Mouse (Mus musculus): ENCODE results near the gene Col6a6.

Col6a6 gene

DNA sequence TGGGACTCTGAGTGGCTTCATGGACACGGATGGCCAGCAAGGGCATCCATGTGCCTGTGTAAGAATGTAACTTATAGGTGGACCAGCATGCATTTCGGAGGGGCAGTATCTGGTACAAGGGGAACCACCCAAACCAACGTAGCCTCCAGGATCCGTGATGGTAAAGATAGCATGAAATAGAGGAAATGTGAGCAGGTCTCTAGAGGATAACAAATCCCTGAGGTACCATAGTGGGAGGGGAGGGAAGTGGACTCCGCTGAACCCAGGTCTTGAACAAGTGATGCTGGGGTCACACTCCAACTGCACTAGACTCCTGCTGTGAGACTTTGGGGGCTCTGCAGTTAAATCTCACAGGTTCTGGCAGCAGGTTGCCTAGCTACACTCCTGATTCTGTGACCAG, 27.7 kb downstream of the Col6a6 start:
- DNase-seq = no peak

DNA sequence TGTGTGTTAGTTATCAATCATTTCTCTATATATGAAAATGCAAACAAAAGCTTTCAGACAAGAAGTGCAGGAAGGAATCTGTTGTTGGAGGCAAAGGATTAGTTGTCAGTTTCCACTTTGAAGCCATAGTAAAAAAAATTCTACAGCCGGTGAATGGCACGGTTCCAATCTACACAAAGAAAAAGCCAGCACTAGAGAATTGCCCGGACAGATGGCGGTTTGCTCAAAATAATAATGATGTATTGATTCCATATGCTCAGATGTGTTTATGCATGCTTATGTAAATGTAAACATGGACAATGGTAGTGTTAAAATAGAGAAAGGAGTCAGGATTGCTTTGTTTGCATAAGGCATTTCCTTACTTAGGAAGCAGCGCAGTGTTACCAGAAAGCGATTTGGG, 31.8 kb downstream of the Col6a6 start:
- DNase-seq = no peak

DNA sequence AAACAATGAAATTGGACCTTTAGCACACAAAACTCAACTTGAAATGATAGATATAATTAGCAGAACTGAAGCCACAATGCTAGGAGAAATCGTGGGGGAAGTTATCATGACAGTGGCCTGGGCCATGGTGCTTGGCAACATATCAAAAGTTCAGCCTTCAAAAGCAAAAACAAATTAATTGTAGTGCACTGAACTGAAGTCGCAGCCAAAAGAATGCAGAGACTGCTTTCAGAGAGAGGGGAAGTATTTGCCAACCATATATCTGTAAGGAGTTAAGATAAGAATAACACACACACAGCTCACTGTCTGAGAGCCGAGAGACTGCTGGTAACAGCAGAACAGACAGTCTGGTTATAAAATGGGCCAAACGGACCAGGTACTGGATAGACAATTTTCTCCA, 33.0 kb downstream of the Col6a6 start:
- DNase-seq = no peak

DNA sequence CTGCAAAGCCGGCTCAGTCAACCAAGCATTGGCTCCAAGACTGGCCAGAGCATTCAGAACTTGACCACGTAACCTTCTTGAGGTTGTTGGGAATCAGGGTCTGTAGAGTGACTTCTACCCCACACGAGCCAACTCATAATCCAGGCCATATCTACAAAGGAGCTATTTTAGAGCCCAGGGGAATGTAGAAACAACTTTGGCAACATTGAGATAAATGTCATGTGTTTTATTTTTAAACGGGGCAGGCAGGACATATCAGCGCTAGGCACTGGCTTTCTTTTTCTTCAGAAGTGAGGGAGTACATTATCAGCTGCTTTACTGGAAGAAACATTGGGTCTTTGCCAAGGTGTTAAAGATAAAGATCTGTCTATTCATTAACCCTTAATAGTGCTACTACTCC, 36.1 kb downstream of the Col6a6 start:
- DNase-seq = no peak

DNA sequence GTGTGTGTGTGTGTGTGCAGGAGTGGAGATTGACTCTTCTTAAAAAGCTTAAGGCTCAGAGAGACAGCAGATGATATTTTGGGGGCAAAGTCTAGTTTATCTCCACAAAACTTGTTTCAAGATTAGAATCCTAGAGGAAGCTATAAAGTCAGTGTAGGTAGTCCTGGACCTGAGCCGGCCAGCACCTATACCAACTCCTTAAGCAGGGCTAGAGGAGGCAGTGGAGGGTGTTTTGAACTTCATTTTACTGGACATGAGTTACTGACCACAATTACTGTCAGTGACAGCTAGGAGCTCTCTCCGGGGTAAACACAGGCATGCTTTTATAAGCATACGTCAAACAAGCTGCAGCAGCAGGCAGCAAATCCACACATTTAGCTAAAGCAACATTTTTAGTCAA, 39.8 kb downstream of the Col6a6 start:
- no peak for DNase-seq

DNA sequence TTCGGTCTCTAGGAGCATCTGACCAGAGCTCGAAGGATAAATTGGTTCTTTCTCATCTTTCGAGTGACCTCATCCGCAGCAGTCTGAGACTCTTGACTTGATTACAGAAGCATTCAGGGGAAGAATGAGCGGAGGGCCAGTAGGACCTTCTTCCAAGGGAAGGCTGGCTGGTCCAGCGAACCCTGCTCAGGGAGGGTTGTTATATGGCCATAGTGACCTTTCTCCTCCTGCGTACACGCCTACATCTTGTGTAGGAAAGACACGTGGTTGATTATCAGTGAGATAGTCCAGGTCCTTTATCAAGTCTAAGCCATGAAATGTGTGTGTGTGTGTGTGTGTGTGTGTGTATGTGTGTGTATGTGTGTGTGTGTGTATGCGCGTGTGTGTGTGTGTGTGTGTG, 40.2 kb downstream of the Col6a6 start:
- DNase-seq = no peak

DNA sequence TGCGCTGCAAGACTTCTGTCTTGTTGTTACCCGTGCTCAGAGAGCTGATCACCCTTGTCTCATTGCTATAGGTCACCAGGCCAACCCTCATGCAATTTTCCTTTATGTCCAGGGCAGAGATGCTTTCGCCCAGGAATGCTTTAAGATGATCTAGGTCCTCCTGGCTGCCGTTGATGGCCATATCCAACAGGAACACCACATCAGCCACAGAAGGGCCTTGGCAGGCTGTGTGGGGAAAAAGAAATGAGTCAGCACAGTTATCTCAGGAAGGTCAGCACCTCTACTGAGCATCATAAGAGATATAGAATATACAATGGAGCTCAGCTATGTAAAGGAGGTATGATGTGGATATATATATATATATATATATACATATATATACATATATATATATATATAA, 43.9 kb downstream of the Col6a6 start:
- no peak for DNase-seq

DNA sequence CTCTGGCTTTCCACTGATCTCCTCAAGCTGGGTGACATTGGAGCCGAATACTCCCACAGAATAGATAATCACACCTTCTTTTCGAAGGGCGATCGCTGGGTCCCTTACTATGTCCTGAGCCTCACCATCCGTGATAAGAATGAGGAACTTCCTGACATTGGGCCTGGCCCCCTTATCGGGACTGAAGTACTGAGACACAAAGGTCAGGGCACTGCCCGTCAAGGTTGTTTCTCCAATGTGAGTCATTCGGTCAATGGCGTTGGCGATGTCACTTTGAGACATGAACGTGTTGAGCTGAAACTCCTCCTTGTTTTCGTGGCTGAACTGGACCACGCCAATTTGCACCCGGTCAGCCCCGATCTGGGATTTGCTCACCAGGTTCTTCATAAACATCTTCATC, 47.3 kb downstream of the Col6a6 start:
- no peak for DNase-seq

DNA sequence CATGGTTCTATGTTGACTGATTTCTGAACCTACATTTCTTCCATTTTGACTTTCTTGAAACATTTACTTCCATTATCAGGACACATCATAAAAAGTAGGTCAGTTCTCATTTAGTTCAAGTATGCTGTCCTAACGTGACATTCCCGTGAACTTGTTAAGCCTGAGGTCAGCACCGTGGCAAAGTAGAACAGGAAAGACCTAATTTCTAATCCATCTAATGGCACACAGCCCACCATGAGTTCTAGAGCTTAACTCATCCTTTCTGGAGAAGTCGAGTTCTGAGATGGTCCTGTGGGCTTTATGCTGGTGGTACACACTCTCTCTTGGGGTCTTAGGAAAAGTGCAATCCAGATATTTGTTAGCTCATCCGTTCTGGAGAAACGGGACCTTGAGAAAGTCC, 49.2 kb downstream of the Col6a6 start:
- DNase-seq = no peak

DNA sequence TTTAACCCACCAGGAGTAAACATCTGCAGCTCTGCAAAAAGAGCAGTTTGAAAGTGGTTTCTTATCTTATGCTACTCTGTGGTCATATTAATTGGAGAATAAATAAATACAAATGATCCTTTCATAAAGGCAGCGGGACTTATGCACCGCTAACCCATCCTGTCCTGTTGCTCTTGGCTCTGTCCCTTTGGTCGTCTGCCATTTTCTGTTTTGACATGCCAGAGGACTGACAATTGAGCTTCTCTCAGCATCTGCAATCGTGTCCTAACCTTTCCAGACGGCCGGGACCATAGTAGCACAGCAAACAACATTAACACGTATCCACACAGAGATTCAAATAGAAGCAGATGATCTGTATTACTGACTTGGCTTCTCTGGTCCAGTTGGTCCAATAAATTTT, 53.1 kb downstream of the Col6a6 start:
- DNase-seq = no peak

DNA sequence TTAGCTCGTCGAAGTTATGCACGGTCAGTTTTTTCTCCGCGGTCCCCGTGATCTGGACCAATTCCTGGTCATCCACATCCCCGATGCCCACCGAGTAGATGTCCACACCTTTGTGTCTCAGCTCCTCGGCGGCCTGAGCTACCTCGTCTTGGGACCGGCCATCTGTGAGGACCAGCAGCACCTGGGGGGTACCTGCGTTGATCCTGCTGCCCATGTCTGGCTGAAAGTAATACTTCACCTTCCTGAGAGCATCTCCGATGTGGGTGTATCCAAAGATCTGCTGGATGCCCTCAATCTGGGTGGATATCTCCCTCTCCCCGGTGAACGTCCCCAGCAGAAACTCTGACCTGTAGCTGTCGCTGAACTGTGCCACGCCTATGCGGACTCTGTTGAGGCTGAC, 53.6 kb downstream of the Col6a6 start:
- no peak for DNase-seq

DNA sequence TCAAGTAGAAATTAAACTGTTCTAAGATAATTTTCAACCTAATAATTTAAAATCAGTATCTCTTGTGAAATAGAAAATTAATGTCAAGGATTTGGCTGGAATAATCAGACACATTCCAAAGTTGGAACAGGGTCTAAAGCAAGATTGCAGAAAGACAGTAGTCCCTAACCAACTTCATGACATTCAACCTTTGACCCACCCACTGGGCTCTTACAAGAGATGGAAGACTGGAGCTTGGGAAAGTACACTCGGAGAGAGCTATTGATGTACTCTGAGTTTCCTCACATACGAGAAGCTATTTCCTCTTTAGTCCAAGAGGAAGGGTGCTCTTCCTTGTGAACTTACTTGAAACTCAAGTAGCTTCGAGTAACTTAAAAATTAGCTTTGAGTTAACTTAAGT, 56.6 kb downstream of the Col6a6 start:
- no peak for DNase-seq

DNA sequence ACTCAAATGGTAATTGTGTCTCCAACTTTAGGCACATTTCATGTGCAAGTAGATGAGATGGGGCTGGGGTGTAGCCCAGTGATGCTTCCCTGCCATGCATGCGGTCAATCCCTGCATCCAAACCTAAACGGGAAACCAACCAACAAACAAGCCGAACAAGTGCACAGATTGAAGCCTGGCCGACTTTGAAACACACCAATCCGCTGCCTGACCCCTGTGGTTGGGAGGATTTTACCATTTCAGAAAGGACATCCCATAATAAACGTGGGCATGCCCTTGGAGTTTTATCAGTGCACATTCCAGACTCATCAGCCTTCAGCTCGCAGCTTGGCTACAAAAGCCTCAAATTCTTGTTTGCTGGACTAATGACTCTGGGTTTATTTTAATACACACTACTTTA, 57.3 kb downstream of the Col6a6 start:
- DNase-seq = no peak

DNA sequence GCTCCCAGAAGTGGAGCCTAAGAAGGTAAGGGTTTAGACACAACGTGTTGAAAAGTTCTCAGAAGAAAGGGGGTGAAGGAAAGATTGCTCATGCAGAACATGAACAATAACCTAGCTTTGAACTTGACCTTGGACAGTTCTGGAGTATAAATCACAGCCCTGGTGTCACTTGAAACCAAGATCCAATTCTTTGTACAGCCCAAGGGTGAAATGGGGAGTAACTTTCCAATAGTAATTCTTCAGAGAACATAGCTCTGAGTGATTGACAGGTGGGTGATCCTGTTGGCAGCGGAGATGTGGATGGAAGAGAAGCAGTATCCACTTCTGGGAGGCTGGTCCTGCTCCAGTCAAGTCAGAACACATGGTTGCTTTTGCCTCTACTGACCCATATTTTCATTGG, 62.1 kb downstream of the Col6a6 start:
- no peak for DNase-seq

DNA sequence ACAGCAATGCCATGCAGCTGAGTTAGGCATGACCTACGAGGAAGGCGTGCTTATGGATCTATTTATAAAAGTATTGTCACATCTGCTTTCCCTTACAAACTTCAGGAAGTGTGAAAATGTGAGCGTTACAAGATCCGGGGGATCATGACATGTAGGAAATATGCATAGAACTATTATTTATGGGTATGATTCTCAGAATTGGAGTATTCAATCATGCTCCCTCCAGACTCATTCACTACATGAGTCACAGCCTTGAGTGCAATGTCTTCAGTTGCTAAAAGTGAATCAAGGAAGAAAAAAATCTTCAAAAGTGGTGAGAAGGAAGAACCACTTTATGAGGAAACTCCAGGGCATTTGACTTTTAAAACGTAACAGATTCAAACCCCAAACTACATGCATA, 63.3 kb downstream of the Col6a6 start:
- no peak for DNase-seq

DNA sequence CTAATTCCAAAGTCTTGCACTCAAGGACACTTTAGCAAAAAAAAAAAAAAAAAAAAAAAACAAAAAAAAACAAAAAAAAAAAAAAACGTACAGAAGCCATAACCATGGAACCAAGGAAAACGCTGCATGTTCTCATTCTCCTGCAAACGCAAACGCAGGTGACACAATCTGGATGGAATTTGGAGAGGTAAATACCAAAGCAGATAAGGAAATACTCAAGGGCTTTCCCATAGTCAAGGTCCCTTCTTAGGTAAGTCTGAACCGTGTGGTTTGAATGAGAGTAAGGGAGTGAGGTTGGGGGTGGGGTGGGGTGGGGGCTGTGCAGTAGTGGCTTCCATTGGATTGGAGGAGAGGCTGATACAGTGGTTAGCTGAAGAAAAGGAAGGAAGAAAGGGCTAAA, 63.8 kb downstream of the Col6a6 start:
- DNase-seq = no peak

DNA sequence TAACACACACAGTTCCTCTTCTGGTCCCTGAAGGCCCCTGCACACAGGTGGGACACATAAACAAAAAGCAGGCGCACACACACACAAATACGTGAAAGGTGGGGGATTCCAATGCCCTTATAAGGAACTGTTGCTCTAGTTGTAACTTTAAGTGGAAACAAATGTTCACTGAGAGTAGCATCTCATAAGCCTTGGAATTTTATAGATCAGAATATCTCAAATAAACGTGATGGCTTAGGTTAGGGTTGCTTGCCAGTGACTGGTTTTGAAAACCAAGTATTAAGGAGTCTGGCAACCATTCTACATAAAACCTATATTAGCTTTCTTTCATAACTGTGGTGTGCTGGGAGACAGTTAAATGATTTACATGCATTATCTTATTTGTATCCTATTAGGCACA, 64.3 kb downstream of the Col6a6 start:
- no peak for DNase-seq

DNA sequence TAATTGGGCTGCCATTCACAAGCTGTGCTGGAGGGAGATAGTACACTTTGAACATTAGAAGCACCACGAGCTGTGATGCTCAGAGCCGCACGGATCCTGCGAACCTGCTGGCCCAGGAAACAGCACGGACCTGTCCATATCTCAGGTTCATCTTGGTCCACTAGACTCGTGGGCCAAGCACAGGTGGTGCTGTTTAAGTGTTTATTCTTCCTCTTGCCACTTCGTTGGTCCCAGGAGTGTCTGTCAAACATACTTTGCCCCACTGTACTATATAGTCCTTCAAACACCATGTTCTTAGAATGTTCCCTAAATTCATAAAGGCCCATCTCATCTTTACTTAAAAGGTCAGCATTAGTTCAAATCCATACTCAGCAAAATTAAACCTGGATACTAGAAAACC, 65.7 kb downstream of the Col6a6 start:
- DNase-seq = no peak

DNA sequence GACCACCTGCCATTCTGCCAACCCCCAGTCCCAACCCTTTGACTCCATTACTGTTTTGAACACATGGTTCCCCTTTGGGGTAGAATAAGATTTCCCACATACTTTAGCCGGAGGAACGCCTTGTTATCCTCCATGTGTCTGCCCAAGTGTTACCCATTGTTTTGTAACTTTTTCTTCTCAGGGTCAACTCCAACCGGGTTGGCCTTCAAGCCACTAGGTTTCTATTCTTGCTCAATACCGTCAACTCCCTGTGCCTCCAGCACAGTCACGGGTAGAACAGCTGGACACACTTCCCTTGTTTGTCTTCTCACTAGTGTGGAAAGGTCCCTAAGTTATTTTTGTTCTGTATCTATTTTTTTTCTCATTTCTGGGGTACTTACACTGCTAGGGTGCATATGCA, 69.1 kb downstream of the Col6a6 start:
- no peak for DNase-seq

DNA sequence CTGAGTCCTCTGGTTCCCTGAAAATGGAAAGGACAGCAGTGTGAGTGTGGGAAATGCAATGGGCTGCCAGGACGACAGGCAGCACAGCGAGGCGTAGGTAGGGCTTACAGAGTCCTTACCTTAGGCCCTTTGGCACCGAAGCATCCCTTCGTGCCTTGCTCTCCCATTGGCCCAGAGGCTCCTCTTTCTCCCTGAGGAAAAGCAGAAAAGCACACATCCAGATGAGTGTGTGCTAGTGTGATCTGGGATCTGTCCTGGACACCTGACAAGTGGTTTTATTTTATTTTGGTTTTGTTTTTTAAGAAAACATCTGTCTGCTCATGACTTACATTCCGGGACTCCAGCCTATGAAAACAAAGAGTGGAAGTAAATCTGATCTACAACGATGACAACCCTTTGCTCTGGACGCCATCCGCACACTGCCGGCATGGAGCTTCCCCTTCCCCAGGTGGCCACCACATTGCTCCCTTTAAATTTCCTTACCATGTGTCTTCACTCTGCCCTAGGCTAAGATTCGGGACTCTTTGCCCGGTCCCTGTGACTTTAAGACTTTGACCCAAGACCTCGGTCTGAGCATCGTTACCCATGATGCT, 69.7 kb downstream of the Col6a6 start:
- no peak for DNase-seq

DNA sequence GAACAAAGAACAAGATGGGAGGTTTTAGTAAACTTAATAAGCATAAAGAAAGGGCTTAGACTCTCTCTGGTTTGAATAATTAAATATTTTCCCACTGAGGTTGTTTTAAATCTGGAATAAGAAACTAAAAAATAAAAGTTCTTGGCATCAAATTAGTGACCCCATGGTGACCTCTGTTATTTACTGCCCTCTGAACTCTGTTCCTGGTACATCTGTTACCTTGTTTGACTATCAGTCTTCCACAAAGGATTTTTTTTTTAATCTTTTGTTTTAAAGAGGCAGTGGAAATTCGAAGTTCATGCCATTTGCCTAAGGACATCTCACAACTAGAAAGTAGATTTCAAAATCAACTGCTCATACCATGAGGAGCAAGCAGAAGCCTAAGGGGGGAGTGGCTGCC, 73.7 kb downstream of the Col6a6 start:
- DNase-seq = no peak

DNA sequence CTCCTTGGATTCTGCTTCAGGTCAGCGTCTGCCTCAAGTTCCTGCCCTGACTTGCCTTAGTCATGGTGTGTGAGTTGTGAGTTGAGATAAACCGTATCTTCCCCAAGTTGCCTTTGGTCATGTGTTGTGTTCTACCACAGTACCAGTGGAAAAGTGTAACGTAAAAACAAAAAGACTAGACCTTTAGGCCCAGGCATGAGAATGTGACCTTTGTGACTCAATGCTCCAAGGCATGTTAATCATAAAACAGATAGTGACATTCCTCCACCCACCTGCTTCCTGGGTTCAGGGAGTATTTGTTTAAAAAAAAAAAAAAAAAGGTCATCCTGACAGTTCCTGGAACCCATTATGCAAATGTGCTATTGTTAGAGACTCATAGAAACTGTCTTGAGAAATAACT, 82.1 kb downstream of the Col6a6 start:
- no peak for DNase-seq

DNA sequence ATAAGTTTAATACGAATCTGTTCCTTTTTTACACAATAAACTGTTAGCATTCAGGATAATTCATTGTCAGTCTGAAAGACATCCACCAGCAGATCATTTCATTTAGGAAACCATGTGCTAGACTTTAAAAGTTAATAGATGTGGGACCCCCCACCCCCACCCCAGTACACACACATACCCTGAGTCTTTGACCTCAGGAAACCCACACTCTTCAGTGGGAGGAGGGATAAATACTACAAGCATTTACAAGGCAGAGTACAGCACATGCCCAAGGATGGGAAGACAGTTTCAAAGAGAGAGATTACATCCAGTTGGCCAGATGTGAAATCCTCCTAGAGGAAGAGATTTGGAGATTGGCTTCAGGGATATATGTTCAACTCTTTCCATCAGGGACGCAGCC, 87.5 kb downstream of the Col6a6 start:
- DNase-seq = no peak

DNA sequence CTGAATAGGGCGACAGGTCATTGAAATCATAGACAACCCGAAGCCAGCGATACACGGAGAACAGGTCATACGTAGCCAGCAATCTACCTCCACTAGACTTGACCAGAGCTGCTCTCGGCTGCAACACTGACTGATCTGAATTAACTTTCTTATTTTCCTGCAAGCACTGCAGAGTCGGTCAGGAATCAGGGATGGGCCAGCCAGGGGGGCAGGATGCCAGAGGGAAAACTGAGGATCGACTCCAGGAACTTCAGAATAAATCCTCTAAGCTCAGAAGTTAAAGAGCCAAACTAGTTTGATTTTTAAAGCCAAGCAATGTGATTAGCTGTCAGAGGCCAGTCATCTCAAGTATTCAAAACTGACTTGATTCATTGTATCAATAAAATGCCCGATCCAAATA, 88.5 kb downstream of the Col6a6 start:
- no peak for DNase-seq

DNA sequence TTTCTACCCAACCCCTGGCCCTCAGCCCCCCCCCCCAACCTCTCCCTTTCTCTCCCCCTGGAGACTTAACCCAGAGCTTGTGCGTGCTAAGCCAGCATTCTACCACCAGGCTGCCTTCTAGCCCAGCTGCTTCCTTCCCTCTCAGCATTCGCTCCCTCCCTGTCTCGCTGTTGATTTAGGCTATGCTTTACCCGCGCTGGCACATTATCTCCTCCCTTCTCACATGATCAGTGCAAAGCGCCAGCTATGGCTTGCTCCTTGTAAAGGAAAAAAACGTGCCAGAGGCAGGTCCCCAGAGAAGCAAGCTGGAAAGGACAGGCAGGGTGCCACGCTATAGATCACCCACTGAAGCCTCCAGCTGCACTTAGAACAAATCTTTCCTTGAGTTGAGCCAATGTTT, 90.5 kb downstream of the Col6a6 start:
- DNase-seq = no peak

DNA sequence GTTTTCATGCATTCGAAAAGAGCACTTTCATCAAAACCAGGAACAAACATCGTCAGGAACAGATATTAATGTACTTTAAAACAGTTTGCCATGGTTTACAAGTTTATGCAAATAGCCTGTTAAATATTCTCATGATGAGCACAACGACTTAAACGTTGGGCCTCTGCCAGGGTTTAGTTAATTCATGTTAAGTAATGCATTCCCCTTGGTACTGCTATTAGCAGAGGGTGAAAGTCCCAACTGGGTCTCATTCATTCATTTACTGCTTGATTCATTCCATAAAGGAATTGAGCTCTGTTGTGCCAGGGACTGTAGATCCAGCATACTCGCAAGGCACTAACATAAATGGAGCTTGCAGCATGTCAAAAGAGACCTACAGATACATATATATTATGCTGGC, 92.8 kb downstream of the Col6a6 start:
- DNase-seq = no peak
